Mouse (Mus musculus): ENCODE measurements at regions not wholly inside any gene's neighbourhood (a gene's known extent, or its start where the extent isn't known, plus 50 kb on each side); places are given as distances from the start of the nearest gene placed in this dataset.

GRCm38 (mm10) chr10:126458523-126458922, 442.6 kb downstream of the Atp23 start:
- Histone ChIP-seq H3K4me3 (ENCODE audit: inconsistent target) (no peak overlapping the region), H3K79me2 (ENCODE audit: inconsistent target) (no peaks in the 10 kb centered on the region), H3K36me3 (ENCODE audit: inconsistent target) (no peaks in the 10 kb centered on the region), H3K27ac (no peak overlapping the region)
- 72% methylated on average over 5 of the region's 5 CpGs for WGBS (ENCODE audit: missing documents)

GRCm38 (mm10) chr10:126452757-126453528, 448.2 kb downstream of the Atp23 start:
- Histone ChIP-seq H3K36me3 (ENCODE audit: inconsistent target) (no peaks in the 10 kb centered on the region), H3K27ac (no peak overlapping the region), H3K79me2 (ENCODE audit: inconsistent target) (no peaks in the 10 kb centered on the region), H3K4me3 (ENCODE audit: inconsistent target) (no peak overlapping the region)
- 94% methylated on average over 15 of the region's 15 CpGs for WGBS (ENCODE audit: missing documents)

DNA sequence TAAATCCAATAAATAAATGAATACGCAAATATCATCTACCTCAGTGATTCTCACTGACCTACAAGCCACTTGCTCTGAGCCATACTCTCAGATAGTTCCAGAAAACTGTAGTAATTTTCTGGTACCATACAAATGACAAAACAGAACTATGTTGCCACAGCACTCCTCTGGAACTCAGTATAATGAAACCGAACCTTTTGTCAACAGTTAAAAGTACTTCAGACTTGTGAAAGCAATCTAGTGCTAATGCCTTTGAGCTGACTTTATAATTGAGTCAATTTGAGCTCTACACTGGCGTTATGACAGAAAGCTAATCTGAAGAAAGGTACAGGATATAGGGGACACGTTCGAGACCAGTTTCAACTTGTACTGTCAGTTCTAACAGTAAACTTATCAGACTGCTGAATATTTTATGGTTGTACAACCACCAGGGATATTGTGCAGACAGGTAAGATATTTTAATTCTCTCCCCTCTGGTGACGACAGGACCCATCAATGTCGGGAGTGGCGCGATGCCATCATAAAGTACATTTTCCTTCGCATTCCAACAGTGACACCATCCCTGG, 449.0 kb downstream of the Atp23 start:
- no peak overlapping the region for H3K4me3 ChIP-seq (ENCODE audit: inconsistent target)
- WGBS (ENCODE audit: missing documents), result 93% methylated on average over 10 of the region's 10 CpGs

GRCm38 (mm10) chr10:126431222-126431621, 465.3 kb downstream of the Lrig3 start:
- H3K36me3 ChIP-seq (ENCODE audit: inconsistent target), result no peaks in the 10 kb centered on the region
- no peak overlapping the region for H3K27ac ChIP-seq
- no peaks in the 10 kb centered on the region for H3K79me2 ChIP-seq (ENCODE audit: inconsistent target)
- H3K4me3 ChIP-seq (ENCODE audit: inconsistent target), result no peak overlapping the region

More for the DNA sequence above, 449.0 kb downstream of the Atp23 start:
- H3K36me3 ChIP-seq (ENCODE audit: inconsistent target), result no peaks in the 10 kb centered on the region
- H3K79me2 ChIP-seq (ENCODE audit: inconsistent target), result no peaks in the 10 kb centered on the region
- H3K27ac ChIP-seq, result no peak overlapping the region

DNA sequence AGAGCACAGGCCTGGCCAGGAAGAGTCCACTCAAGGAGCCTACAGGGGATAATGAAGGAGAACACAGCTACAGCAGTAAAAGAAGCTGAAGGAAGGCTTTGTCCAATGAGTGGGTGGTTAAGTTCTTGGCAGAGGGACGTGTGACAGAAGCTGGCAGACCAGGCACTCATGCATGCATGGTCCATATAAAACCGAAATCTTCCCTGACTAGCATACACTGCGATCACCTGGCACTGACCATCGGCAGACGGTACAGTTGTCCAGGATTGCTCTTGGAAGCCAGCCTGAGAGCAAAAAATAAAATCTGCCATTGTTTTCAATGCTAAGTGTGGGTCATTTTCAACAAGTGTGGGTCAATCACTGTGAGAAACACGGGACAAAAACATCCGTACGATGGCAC, 464.4 kb downstream of the Lrig3 start:
- H3K4me3 ChIP-seq (ENCODE audit: inconsistent target), result no peak overlapping the region
- WGBS (ENCODE audit: missing documents), result 90% methylated on average over 8 of the region's 8 CpGs
- no peak overlapping the region for H3K27ac ChIP-seq
- no peaks in the 10 kb centered on the region for H3K36me3 ChIP-seq (ENCODE audit: inconsistent target)
- no peaks in the 10 kb centered on the region for H3K79me2 ChIP-seq (ENCODE audit: inconsistent target)

DNA sequence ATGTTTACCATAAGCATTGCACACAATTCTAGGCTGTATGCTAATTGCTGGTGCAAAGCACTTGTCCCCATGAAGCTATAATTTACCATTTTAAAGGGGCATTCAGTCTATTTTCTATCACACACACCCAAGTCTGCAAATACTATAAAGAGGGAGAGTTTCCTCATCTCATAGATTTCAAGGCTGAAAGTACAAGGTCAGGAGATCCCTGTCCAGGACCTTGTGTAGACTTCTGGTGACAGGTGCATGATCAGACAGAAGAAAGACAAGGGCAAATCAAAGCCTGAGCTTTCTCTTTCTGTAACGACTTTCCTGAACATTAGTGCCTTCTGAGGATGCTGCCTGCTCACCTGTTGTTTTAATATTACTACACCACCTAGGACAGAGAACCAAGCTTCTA, 463.5 kb downstream of the Lrig3 start:
- no peak overlapping the region for H3K4me3 ChIP-seq (ENCODE audit: inconsistent target)
- H3K79me2 ChIP-seq (ENCODE audit: inconsistent target), result no peaks in the 10 kb centered on the region
- H3K27ac ChIP-seq, result no peak overlapping the region
- WGBS (ENCODE audit: missing documents), result 83% methylated on average over 1 of the region's 1 CpGs
- no peaks in the 10 kb centered on the region for H3K36me3 ChIP-seq (ENCODE audit: inconsistent target)

DNA sequence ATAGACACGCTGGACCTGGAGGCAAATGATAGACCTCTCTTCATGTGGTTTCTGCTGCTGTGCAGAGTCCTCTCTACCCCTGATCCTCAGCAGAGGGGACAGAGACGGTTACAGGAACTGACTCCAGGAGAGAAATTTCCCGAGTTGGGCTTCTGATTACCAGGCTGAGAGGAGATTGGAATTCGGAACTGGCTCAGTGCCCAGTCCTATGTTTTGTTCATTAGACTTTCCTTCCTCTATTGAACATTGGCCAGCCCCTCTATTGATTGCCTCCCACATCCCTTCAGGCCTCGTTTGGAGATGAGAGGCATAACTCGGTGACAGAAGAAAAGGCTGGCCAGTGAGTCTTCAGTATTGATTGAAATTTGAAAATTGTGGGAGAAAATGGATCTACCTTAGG, 456.1 kb downstream of the Lrig3 start:
- Histone ChIP-seq H3K79me2 (ENCODE audit: inconsistent target) (no peaks in the 10 kb centered on the region), H3K4me3 (ENCODE audit: inconsistent target) (no peak overlapping the region), H3K27ac (no peak overlapping the region), H3K36me3 (ENCODE audit: inconsistent target) (no peaks in the 10 kb centered on the region)
- WGBS (ENCODE audit: missing documents), result 76% methylated on average over 6 of the region's 6 CpGs

- Histone ChIP-seq H3K27ac (no peak overlapping the region), H3K36me3 (ENCODE audit: inconsistent target) (no peaks in the 10 kb centered on the region), H3K4me3 (ENCODE audit: inconsistent target) (no peak overlapping the region), H3K79me2 (ENCODE audit: inconsistent target) (no peaks in the 10 kb centered on the region)
- 80% methylated on average over 7 of the region's 7 CpGs for WGBS (ENCODE audit: missing documents)
Measured at GRCm38 (mm10) chr10:126413786-126414185, 447.8 kb downstream of the Lrig3 start.

DNA sequence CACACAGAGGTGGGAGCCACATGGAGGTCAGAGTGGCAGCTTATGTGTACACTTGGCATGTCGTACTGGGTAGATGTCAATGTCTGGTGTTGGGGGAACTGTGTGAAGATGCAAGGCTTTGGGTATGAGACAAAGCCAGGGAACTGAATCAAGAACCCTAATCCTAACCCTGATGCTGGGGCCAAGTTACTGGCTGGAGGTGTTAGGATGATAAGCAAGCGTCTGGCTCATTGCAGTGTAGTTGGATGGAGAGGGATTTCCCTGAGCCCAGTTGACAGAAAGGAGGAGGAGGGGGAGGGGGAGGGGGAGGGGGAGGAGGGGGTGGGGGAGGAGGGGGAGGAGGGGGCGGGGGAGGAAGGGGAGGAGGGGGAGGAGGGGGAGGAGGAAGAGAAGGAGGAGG, 426.3 kb downstream of the Lrig3 start:
- Histone ChIP-seq H3K79me2 (ENCODE audit: inconsistent target) (no peaks in the 10 kb centered on the region), H3K27ac (no peak overlapping the region), H3K36me3 (ENCODE audit: inconsistent target) (no peaks in the 10 kb centered on the region), H3K4me3 (ENCODE audit: inconsistent target) (no peak overlapping the region)
- 100% methylated on average over 1 of the region's 3 CpGs for WGBS (ENCODE audit: missing documents)

- H3K36me3 ChIP-seq (ENCODE audit: inconsistent target), result no peaks in the 10 kb centered on the region
- no peak overlapping the region for H3K27ac ChIP-seq
- H3K79me2 ChIP-seq (ENCODE audit: inconsistent target), result no peaks in the 10 kb centered on the region
- H3K4me3 ChIP-seq (ENCODE audit: inconsistent target), result no peak overlapping the region
- WGBS (ENCODE audit: missing documents), result 78% methylated on average over 6 of the region's 6 CpGs
Measured at GRCm38 (mm10) chr10:126391770-126392169, 425.8 kb downstream of the Lrig3 start.

- WGBS (ENCODE audit: missing documents), result 73% methylated on average over 3 of the region's 3 CpGs
- no peaks in the 10 kb centered on the region for H3K79me2 ChIP-seq (ENCODE audit: inconsistent target)
- H3K4me3 ChIP-seq (ENCODE audit: inconsistent target), result no peak overlapping the region
- H3K27ac ChIP-seq, result no peak overlapping the region
- H3K36me3 ChIP-seq (ENCODE audit: inconsistent target), result no peaks in the 10 kb centered on the region
Measured at GRCm38 (mm10) chr10:126386430-126386829, 420.5 kb downstream of the Lrig3 start.

DNA sequence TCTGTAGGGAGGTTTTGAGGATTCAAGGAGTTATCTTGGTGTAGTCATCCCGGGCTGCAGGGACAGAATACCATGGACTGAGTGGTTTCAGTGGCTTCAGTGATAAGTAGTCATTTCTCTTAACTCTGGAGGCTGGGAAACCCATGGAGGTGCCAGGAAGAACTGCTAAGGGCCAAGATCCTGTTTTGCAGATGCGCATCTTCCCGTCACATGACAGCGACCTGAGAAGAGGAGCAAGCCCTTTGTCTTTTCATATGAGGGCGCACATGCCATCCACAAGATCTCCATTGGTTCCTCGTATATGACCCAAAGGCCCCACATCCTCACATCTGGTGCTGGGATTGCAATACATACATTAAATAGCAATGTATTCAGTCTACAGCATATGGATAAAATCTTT, 419.7 kb downstream of the Lrig3 start:
- 88% methylated on average over 6 of the region's 6 CpGs for WGBS (ENCODE audit: missing documents)
- Histone ChIP-seq H3K4me3 (ENCODE audit: inconsistent target) (no peak overlapping the region), H3K36me3 (ENCODE audit: inconsistent target) (no peaks in the 10 kb centered on the region)

GRCm38 (mm10) chr10:126380381-126380780, 414.4 kb downstream of the Lrig3 start:
- no peaks in the 10 kb centered on the region for H3K36me3 ChIP-seq (ENCODE audit: inconsistent target)
- 97% methylated on average over 2 of the region's 2 CpGs for WGBS (ENCODE audit: missing documents)
- H3K79me2 ChIP-seq (ENCODE audit: inconsistent target), result no peaks in the 10 kb centered on the region
- no peak overlapping the region for H3K4me3 ChIP-seq (ENCODE audit: inconsistent target)
- H3K27ac ChIP-seq, result no peak overlapping the region

More for the DNA sequence above, 419.7 kb downstream of the Lrig3 start:
- no peak overlapping the region for H3K27ac ChIP-seq
- H3K79me2 ChIP-seq (ENCODE audit: inconsistent target), result no peaks in the 10 kb centered on the region

DNA sequence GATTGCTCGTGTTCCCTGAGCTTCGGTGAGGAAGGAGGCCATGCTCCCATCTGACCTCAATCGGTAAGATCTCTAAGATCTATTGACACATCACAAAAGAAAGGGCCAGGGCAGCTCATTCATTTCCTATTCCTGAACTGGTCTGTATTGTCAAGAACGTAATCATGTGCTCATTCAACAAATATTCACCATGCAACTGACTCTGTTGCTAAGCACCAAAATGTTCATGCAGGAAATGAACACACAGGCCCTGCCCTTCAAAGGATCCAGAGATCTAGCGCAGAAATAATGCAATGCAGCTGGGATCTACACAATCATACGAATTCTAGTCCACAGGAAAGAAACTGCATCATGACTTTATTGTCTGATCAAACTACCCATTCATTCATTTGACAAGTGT, 413.3 kb downstream of the Lrig3 start:
- Histone ChIP-seq H3K79me2 (ENCODE audit: inconsistent target) (no peaks in the 10 kb centered on the region), H3K36me3 (ENCODE audit: inconsistent target) (no peaks in the 10 kb centered on the region), H3K4me3 (ENCODE audit: inconsistent target) (no peak overlapping the region), H3K27ac (no peak overlapping the region)
- WGBS (ENCODE audit: missing documents), result 54% methylated on average over 6 of the region's 6 CpGs

DNA sequence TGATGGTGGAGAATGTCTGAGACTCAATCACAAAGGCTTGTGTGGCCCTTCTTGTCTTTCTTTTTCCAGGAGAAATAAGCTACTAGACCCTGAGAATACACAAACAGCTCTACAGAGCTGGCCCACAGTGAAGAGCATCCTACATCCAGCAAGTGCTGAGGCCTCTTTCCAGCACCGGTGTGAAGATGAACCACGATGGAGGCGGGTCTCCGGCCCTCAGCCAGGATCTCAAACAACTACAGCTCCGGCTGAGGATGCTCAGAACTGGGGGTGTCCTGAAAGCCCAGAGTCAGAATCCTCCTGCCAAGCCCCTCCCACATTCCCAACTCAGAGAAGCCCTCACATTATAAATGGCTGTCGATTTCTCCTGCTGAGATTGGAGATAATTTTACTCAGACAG, 407.9 kb downstream of the Lrig3 start:
- no peak overlapping the region for H3K4me3 ChIP-seq (ENCODE audit: inconsistent target)
- H3K79me2 ChIP-seq (ENCODE audit: inconsistent target), result no peaks in the 10 kb centered on the region
- 88% methylated on average over 6 of the region's 6 CpGs for WGBS (ENCODE audit: missing documents)
- no peaks in the 10 kb centered on the region for H3K36me3 ChIP-seq (ENCODE audit: inconsistent target)
- H3K27ac ChIP-seq, result no peak overlapping the region

GRCm38 (mm10) chr10:126371881-126372280, 405.9 kb downstream of the Lrig3 start:
- Histone ChIP-seq H3K36me3 (ENCODE audit: inconsistent target) (no peaks in the 10 kb centered on the region), H3K27ac (no peak overlapping the region), H3K79me2 (ENCODE audit: inconsistent target) (no peaks in the 10 kb centered on the region), H3K4me3 (ENCODE audit: inconsistent target) (no peak overlapping the region)
- WGBS (ENCODE audit: missing documents), result 88% methylated on average over 6 of the region's 6 CpGs

Data from macrophage (primary cell).